In genomic region chr17:45523263-45523662, GRCm38 (mm10) we compare ENCODE assay signal across 8 mouse cellular contexts. TPM values are rescaled to one million over a fixed set of nuclear protein-coding genes. Genes with fewer than 3 reads are reported as not detected.
DNase-seq lines count a peak whose midpoint lies in the region; ATAC-seq lines count a peak whose summit lies in the region.

Gene Tcte1 (plus strand): TSS chr17:45523434.

- peaks cover 8% of the 10 kb centered on the region for H3K4me1 ChIP-seq in intestine, embryonic 15.5 days (replicated peaks)
- H3K4me1 ChIP-seq in midbrain, embryonic 12.5 days, result peaks cover 17% of the 10 kb centered on the region; the same call in 1 of the 2 replicates

- H3K9ac ChIP-seq in intestine, embryonic 15.5 days, result peak within 1 kb of the TSS; percentile 26
- peak within 1 kb of the TSS; percentile 66 for H3K9ac ChIP-seq in midbrain, embryonic 12.5 days (replicated peaks)

- ATAC-seq in intestine, embryonic 15.5 days, result peak; percentile 82
- peak; percentile 85 for ATAC-seq in midbrain, embryonic 12.5 days (ENCODE audit: low FRiP score, low read depth)

- H3K4me2 ChIP-seq in intestine, embryonic 15.5 days (replicated peaks), result peak within 1 kb of the TSS; percentile 70
- H3K4me2 ChIP-seq in midbrain, embryonic 12.5 days (replicated peaks), result peak within 1 kb of the TSS; percentile 79

- H3K27ac ChIP-seq in intestine, embryonic 15.5 days, result no peak within 1 kb of the TSS
- no peak within 1 kb of the TSS for H3K27ac ChIP-seq in midbrain, embryonic 12.5 days (replicated peaks)

- peak within 1 kb of the TSS; percentile 27 for H3K4me3 ChIP-seq in intestine, embryonic 15.5 days (replicated peaks)
- peak within 1 kb of the TSS; percentile 45 for H3K4me3 ChIP-seq in midbrain, embryonic 12.5 days

- under 1% methylated on average over 21 of the region's 21 CpGs for WGBS in intestine, embryonic 15.5 days
- WGBS in midbrain, embryonic 12.5 days, result under 1% methylated on average over 21 of the region's 21 CpGs

- H3K36me3 ChIP-seq in intestine, embryonic 15.5 days, result 0 out of 2 replicates have a peak, but pooled peaks cover 5% of the 10 kb centered on the region
- H3K36me3 ChIP-seq in midbrain, embryonic 12.5 days, result peaks cover 19% of the 10 kb centered on the region

- no peaks in the 10 kb centered on the region; the same call in 1 of the 2 replicates for H3K27me3 ChIP-seq in intestine, embryonic 15.5 days (replicated peaks)
- peaks cover 36% of the 10 kb centered on the region for H3K27me3 ChIP-seq in midbrain, embryonic 12.5 days

- H3K9me3 ChIP-seq in intestine, embryonic 15.5 days, result no peaks in the 10 kb centered on the region
- H3K9me3 ChIP-seq in midbrain, embryonic 12.5 days, result no peaks in the 10 kb centered on the region

- DNase-seq in cerebellum, postnatal 14 days, result peak; percentile 56 to 63
- DNase-seq in cerebellum, adult 18-20 months, result no peak
- peak; percentile 84 for DNase-seq in embryo, embryonic 10.5 days (ENCODE audit: low spot score)
- DNase-seq in frontal cortex, postnatal 10 days (ENCODE audit: low spot score in 2 of 2), result no peak
- DNase-seq in T-cell, adult 2 months (ENCODE audit: low spot score), result no peak
- no peak for DNase-seq in urinary bladder, postnatal 4 days (ENCODE audit: low spot score in 2 of 2)

RNA-seq across cellular contexts. Expression of gene Tcte1, which starts in this region (rescaled TPM):
- polyA plus RNA-seq in intestine, embryonic 15.5 days (2015; fragmentation: Nextera tagmentation; extraction: Ambion mirVana), result 0.13 and 0.33 TPM in 2 replicates
- 0.71 and 1.8 TPM in 2 replicates for polyA plus RNA-seq in midbrain, embryonic 12.5 days (2016; fragmentation: Nextera tagmentation; extraction: Ambion mirVana)

Comparison
In these comparisons a context has a peak if more than half of its experiments do, and no peak if none do; other contexts are left out.
1. DNase-seq: peak in cerebellum, postnatal 14 days (2 of 2) and embryo, embryonic 10.5 days (single experiment); none in cerebellum, adult 18-20 months (0 of 2), frontal cortex, postnatal 10 days (0 of 2), T-cell, adult 2 months (single experiment) and urinary bladder, postnatal 4 days (0 of 2).
2. Peak in ATAC-seq, H3K4me3 ChIP-seq, H3K9ac ChIP-seq and H3K4me2 ChIP-seq in intestine, embryonic 15.5 days; RNA of the gene not detected or under 1 TPM.